Mouse (Mus musculus) megakaryocyte-erythroid progenitor cell, adult 5-6 weeks (primary cell): ENCODE data around the gene Stx6. TPM values are rescaled to one million over a fixed set of nuclear protein-coding genes. Genes with fewer than 3 reads are reported as not detected.

Experiments
- ATAC-seq: replicated peaks from 2 replicates; pipeline ENCODE4 v1.8.0; 2016; ENCODE audit warnings: mild to moderate bottlenecking, inconsistent platforms; ENCODE audit not compliant: severe bottlenecking, poor library complexity, low FRiP score, low TSS enrichment
- total RNA-seq, 2 experiments: library from RNA; stranded (forward) in 1 of 2; stranded (reverse) in 1 of 2; fragments of 200-1000, 215-1000 nt in 1 of 2; fragments of >200 nt in 1 of 2; fragmentation: Nextera tagmentation in 1 of 2; gene quantifications; 2 replicates each; pipeline ENCODE4 v1.2.3; 2014 to 2017

Gene Stx6
- total RNA-seq, 2 experiments from 2014 or later: 19.6 to 24.8 TPM

GRCm38 (mm10) chr1:155247441-155247840, 88.9 kb downstream of the Stx6 start:
- no peak for ATAC-seq

GRCm38 (mm10) chr1:155248041-155248440, 89.5 kb downstream of the Stx6 start:
- ATAC-seq: no peak

GRCm38 (mm10) chr1:155249896-155250295, 91.4 kb downstream of the Stx6 start:
- no peak for ATAC-seq

- no peak for ATAC-seq
Measured at GRCm38 (mm10) chr1:155250531-155251135, 92.1 kb downstream of the Stx6 start.

- ATAC-seq: no peak
Measured at GRCm38 (mm10) chr1:155251596-155251995, 93.1 kb downstream of the Stx6 start.

- peak; percentile 93 for ATAC-seq
Measured at GRCm38 (mm10) chr1:155252631-155253121, 94.2 kb downstream of the Stx6 start.

- ATAC-seq: no peak
Measured at GRCm38 (mm10) chr1:155253126-155253525, 94.6 kb downstream of the Stx6 start.

- ATAC-seq: no peak
Measured at GRCm38 (mm10) chr1:155254309-155254708, 95.8 kb downstream of the Stx6 start.

Other genes with a start within 250 kb of the Stx6 start
- gene Ier5, start 59.1 kb upstream of the Stx6 start, total RNA-seq (2014; fragmentation: Nextera tagmentation): 5.7 and 7.1 TPM in 2 replicates
- gene Ier5, start 59.1 kb upstream of the Stx6 start, total RNA-seq (2017): 7.5 and 12.7 TPM in 2 replicates
- 6.1 and 7.8 TPM in 2 replicates for gene Mr1, start 11.9 kb upstream of the Stx6 start, total RNA-seq (2014; fragmentation: Nextera tagmentation)
- gene Mr1, start 11.9 kb upstream of the Stx6 start, total RNA-seq (2017): 6.2 and 7.7 TPM in 2 replicates
- 1.1 TPM in 1 of 2 replicates, not detected in the other for gene BC034090, start 85.7 kb downstream of the Stx6 start, total RNA-seq (2014; fragmentation: Nextera tagmentation)
- gene BC034090, start 85.7 kb downstream of the Stx6 start, total RNA-seq (2017): not detected in 2 replicates